In genomic region chr7:30027331-30027730, GRCm38 (mm10) we compare ENCODE assay signal across 16 mouse cellular contexts.
"Had no signal": no experiment of that assay in that cellular context is flagged by ENCODE, and none has a peak within 500 bp of the region (broad histone marks: within the 10 kb centered on the region; RNA-seq: fewer than 3 reads in every experiment).

No protein-coding gene starts in this region.

- H3K27me3 ChIP-seq: midbrain, embryonic 12.5 days; neural tube, embryonic 13.5 days; neural tube, embryonic 15.5 days; stomach, embryonic 15.5 days had no signal

- DNase-seq: lung, adult 18-20 months; lung, embryonic 14.5 days; lung, postnatal 10 days; midbrain, embryonic 14.5 days; right cerebral cortex, postnatal 14 days; thymus, adult 2 months; thymus, postnatal 25 days; thymus, postnatal 4 days had no signal

- H3K4me2 ChIP-seq: lung, embryonic 14.5 days; midbrain, embryonic 12.5 days; neural tube, embryonic 13.5 days; neural tube, embryonic 15.5 days; stomach, embryonic 15.5 days had no signal

- H3K9me3 ChIP-seq: midbrain, embryonic 12.5 days; neural tube, embryonic 13.5 days; neural tube, embryonic 15.5 days; stomach, embryonic 15.5 days had no signal

- H3K9ac ChIP-seq: liver, embryonic 14.5 days; lung, embryonic 14.5 days; midbrain, embryonic 12.5 days; neural tube, embryonic 13.5 days; neural tube, embryonic 15.5 days; stomach, embryonic 15.5 days had no signal

- H3K4me1 ChIP-seq: midbrain, embryonic 12.5 days; neural tube, embryonic 13.5 days; neural tube, embryonic 15.5 days; stomach, embryonic 15.5 days had no signal

- ATAC-seq: midbrain, embryonic 16.5 days had no signal

- H3K4me3 ChIP-seq: midbrain, embryonic 12.5 days; neural tube, embryonic 13.5 days; neural tube, embryonic 15.5 days; stomach, embryonic 15.5 days had no signal

- H3K27ac ChIP-seq: liver, embryonic 14.5 days; macrophage; midbrain, embryonic 12.5 days; neural tube, embryonic 13.5 days; neural tube, embryonic 15.5 days; stomach, embryonic 15.5 days; stomach, postnatal 0 days had no signal
